Mouse (Mus musculus) cortical plate, adult 2 months (tissue): Measurements from ENCODE around the gene Abi3.

ENCODE experiments used
- CTCF ChIP-seq: fragments of 200-500 bp; IDR thresholded peaks from 2 replicates; pipeline ENCODE4 v1.5.1; 2011; ENCODE audit warnings: mild to moderate bottlenecking, control low read depth, low read length; ENCODE audit not compliant: insufficient read depth; ENCODE audit errors: extremely low read depth
- POLR2A ChIP-seq: fragments of 200-500 bp; IDR thresholded peaks from 2 replicates; pipeline ENCODE4 v1.6.1; 2011; ENCODE audit warnings: mild to moderate bottlenecking, low read length, control low read depth; ENCODE audit not compliant: insufficient read depth; ENCODE audit errors: extremely low read depth

- no peak for TF ChIP-seq CTCF
- no peak for TF ChIP-seq POLR2A
Measured at GRCm38 (mm10) chr11:95835832-95836231, 6.4 kb downstream of the Abi3 start.
